Mouse (Mus musculus): ENCODE measurements at regions not wholly inside any gene's neighbourhood (a gene's known extent, or its start where the extent isn't known, plus 50 kb on each side); places are given as distances from the start of the nearest gene placed in this dataset.
"Not testable (repeated sequence)": the region's sequence is repeated elsewhere in the genome, so short reads cannot be mapped to it uniquely, and the experiment has no call there.

GRCm38 (mm10) chr16:25504829-25505228, 178.7 kb upstream of the Trp63 start:
- 60% methylated on average over 3 of the region's 3 CpGs for WGBS
- H3K27ac ChIP-seq (ENCODE audit: insufficient read depth, low read depth, low read length): no peak overlapping the region
- no peaks in the 10 kb centered on the region for H3K36me3 ChIP-seq (ENCODE audit: control insufficient read depth, insufficient read depth, low read length)
- H3K4me1 ChIP-seq (ENCODE audit: control insufficient read depth, insufficient read depth, insufficient read length, low read length): no peaks in the 10 kb centered on the region
- H3K4me3 ChIP-seq (ENCODE audit: low read depth, low read length): no peak overlapping the region
- no peaks in the 10 kb centered on the region for H3K27me3 ChIP-seq (ENCODE audit: control insufficient read depth, insufficient read depth, low read length)
- no peak for TF ChIP-seq CTCF (IDR thresholded peaks at IDR 0.05; ENCODE audit: extremely low read depth, insufficient read length, insufficient replicate concordance, low read depth, low read length)
- TF ChIP-seq POLR2A (IDR thresholded peaks at IDR 0.05; ENCODE audit: low read depth, low read length): no peak

- H3K4me1 ChIP-seq (ENCODE audit: control insufficient read depth, insufficient read depth, insufficient read length, low read length): no peaks in the 10 kb centered on the region
- H3K27ac ChIP-seq (ENCODE audit: insufficient read depth, low read depth, low read length): no peak overlapping the region
- H3K27me3 ChIP-seq (ENCODE audit: control insufficient read depth, insufficient read depth, low read length): no peaks in the 10 kb centered on the region
- H3K4me3 ChIP-seq (ENCODE audit: low read depth, low read length): no peak overlapping the region
- WGBS: 70% methylated on average over 5 of the region's 7 CpGs
- no peak for TF ChIP-seq POLR2A (IDR thresholded peaks at IDR 0.05; ENCODE audit: low read depth, low read length)
- no peak for TF ChIP-seq CTCF (IDR thresholded peaks at IDR 0.05; ENCODE audit: extremely low read depth, insufficient read length, insufficient replicate concordance, low read depth, low read length)
- H3K36me3 ChIP-seq (ENCODE audit: control insufficient read depth, insufficient read depth, low read length): no peaks in the 10 kb centered on the region
Observed at GRCm38 (mm10) chr16:25517114-25517868, 166.3 kb upstream of the Trp63 start.

GRCm38 (mm10) chr16:25523141-25523540, 160.4 kb upstream of the Trp63 start:
- not testable (repeated sequence) for H3K36me3 ChIP-seq (ENCODE audit: control insufficient read depth, insufficient read depth, low read length); H3K4me1 ChIP-seq (ENCODE audit: control insufficient read depth, insufficient read depth, insufficient read length, low read length); H3K27me3 ChIP-seq (ENCODE audit: control insufficient read depth, insufficient read depth, low read length); H3K4me3 ChIP-seq (ENCODE audit: low read depth, low read length); H3K27ac ChIP-seq (ENCODE audit: insufficient read depth, low read depth, low read length)
- 78% methylated on average over 10 of the region's 10 CpGs for WGBS

- Histone ChIP-seq H3K4me3 (ENCODE audit: low read depth, low read length) (no peak overlapping the region), H3K27me3 (ENCODE audit: control insufficient read depth, insufficient read depth, low read length) (no peaks in the 10 kb centered on the region), H3K4me1 (ENCODE audit: control insufficient read depth, insufficient read depth, insufficient read length, low read length) (no peaks in the 10 kb centered on the region), H3K27ac (ENCODE audit: insufficient read depth, low read depth, low read length) (no peak overlapping the region), H3K36me3 (ENCODE audit: control insufficient read depth, insufficient read depth, low read length) (no peaks in the 10 kb centered on the region)
- WGBS: 72% methylated on average over 2 of the region's 2 CpGs
- TF ChIP-seq CTCF (IDR thresholded peaks at IDR 0.05; ENCODE audit: extremely low read depth, insufficient read length, insufficient replicate concordance, low read depth, low read length) (no peak), POLR2A (IDR thresholded peaks at IDR 0.05; ENCODE audit: low read depth, low read length) (no peak)
Observed at GRCm38 (mm10) chr16:25523621-25524020, 159.9 kb upstream of the Trp63 start.

GRCm38 (mm10) chr16:25527850-25528249, 155.7 kb upstream of the Trp63 start:
- Histone ChIP-seq H3K27ac (ENCODE audit: insufficient read depth, low read depth, low read length) (no peak overlapping the region), H3K27me3 (ENCODE audit: control insufficient read depth, insufficient read depth, low read length) (no peaks in the 10 kb centered on the region), H3K4me3 (ENCODE audit: low read depth, low read length) (no peak overlapping the region), H3K4me1 (ENCODE audit: control insufficient read depth, insufficient read depth, insufficient read length, low read length) (no peaks in the 10 kb centered on the region), H3K36me3 (ENCODE audit: control insufficient read depth, insufficient read depth, low read length) (no peaks in the 10 kb centered on the region)
- TF ChIP-seq POLR2A (IDR thresholded peaks at IDR 0.05; ENCODE audit: low read depth, low read length) (no peak), CTCF (IDR thresholded peaks at IDR 0.05; ENCODE audit: extremely low read depth, insufficient read length, insufficient replicate concordance, low read depth, low read length) (no peak)

GRCm38 (mm10) chr16:25528313-25528712, 155.2 kb upstream of the Trp63 start:
- 85% methylated on average over 2 of the region's 2 CpGs for WGBS

GRCm38 (mm10) chr16:25529681-25530080, 153.9 kb upstream of the Trp63 start:
- 100% methylated on average over 1 of the region's 1 CpGs for WGBS
- Histone ChIP-seq H3K4me3 (ENCODE audit: low read depth, low read length) (no peak overlapping the region), H3K27me3 (ENCODE audit: control insufficient read depth, insufficient read depth, low read length) (no peaks in the 10 kb centered on the region), H3K36me3 (ENCODE audit: control insufficient read depth, insufficient read depth, low read length) (no peaks in the 10 kb centered on the region), H3K27ac (ENCODE audit: insufficient read depth, low read depth, low read length) (no peak overlapping the region), H3K4me1 (ENCODE audit: control insufficient read depth, insufficient read depth, insufficient read length, low read length) (no peaks in the 10 kb centered on the region)
- TF ChIP-seq CTCF (IDR thresholded peaks at IDR 0.05; ENCODE audit: extremely low read depth, insufficient read length, insufficient replicate concordance, low read depth, low read length) (no peak), POLR2A (IDR thresholded peaks at IDR 0.05; ENCODE audit: low read depth, low read length) (no peak)

More at GRCm38 (mm10) chr16:25528313-25528712, 155.2 kb upstream of the Trp63 start:
- no peak overlapping the region for H3K4me3 ChIP-seq (ENCODE audit: low read depth, low read length)
- H3K36me3 ChIP-seq (ENCODE audit: control insufficient read depth, insufficient read depth, low read length): no peaks in the 10 kb centered on the region
- no peak overlapping the region for H3K27ac ChIP-seq (ENCODE audit: insufficient read depth, low read depth, low read length)
- no peaks in the 10 kb centered on the region for H3K27me3 ChIP-seq (ENCODE audit: control insufficient read depth, insufficient read depth, low read length)
- TF ChIP-seq CTCF (IDR thresholded peaks at IDR 0.05; ENCODE audit: extremely low read depth, insufficient read length, insufficient replicate concordance, low read depth, low read length) (no peak), POLR2A (IDR thresholded peaks at IDR 0.05; ENCODE audit: low read depth, low read length) (no peak)
- H3K4me1 ChIP-seq (ENCODE audit: control insufficient read depth, insufficient read depth, insufficient read length, low read length): no peaks in the 10 kb centered on the region
